Mouse (Mus musculus): ENCODE results near the gene Hexa. TPM values are rescaled to one million over a fixed set of nuclear protein-coding genes. Genes with fewer than 3 reads are reported as not detected.
A peak's percentile ranks its signal among the peaks of the same experiment; 100 is the strongest.

Gene Hexa
- polyA plus RNA-seq, 1 experiment from 2014 or later: 91.4 TPM

GRCm38 (mm10) chr9:59541617-59542016 lies 2.3 kb downstream of the Hexa start:
- H3K9me3 ChIP-seq (ENCODE audit: control insufficient read depth, low read length): no peaks in the 10 kb centered on the region
- no peaks in the 10 kb centered on the region for H3K27me3 ChIP-seq (ENCODE audit: control insufficient read depth, insufficient read depth, low read length)
- peaks cover 1% of the 10 kb centered on the region; the same call in 1 of the 2 replicates for H3K36me3 ChIP-seq (ENCODE audit: control insufficient read depth, insufficient read depth, low read length)
- no peak overlapping the region for H3K27ac ChIP-seq (replicated peaks in 1 of 2; ENCODE audit: control insufficient read depth in 1 of 2, insufficient read depth in 1 of 2, low read depth in 2 of 2, low read length in 2 of 2)
- H3K9ac ChIP-seq (ENCODE audit: low read length): no peak overlapping the region
- ATAC-seq (ENCODE audit: insufficient number of reproducible peaks, insufficient read depth, low FRiP score, low read depth): no peak
- H3K4me1 ChIP-seq (ENCODE audit: control insufficient read depth in 2 of 2, insufficient read depth in 2 of 2, low read length in 2 of 2): peaks cover 8 to 31% of the 10 kb centered on the region in 2 experiments
- no peak overlapping the region for H3K4me3 ChIP-seq (ENCODE audit: control insufficient read depth in 1 of 2, insufficient read depth in 1 of 2, low read depth in 1 of 2, low read length in 2 of 2)
- WGBS: 87% methylated on average over 6 of the region's 6 CpGs
- no peak overlapping the region; the same call in 1 of the 2 replicates for H3K4me2 ChIP-seq (ENCODE audit: low read length)

GRCm38 (mm10) chr9:59542766-59543324 lies 3.5 kb downstream of the Hexa start:
- Histone ChIP-seq H3K4me1 (ENCODE audit: control insufficient read depth in 2 of 2, insufficient read depth in 2 of 2, low read length in 2 of 2) (peaks cover 8 to 31% of the 10 kb centered on the region in 2 experiments), H3K9ac (ENCODE audit: low read length) (0 out of 2 replicates have a peak overlapping the region, but pooled peaks have one; percentile 12), H3K36me3 (ENCODE audit: control insufficient read depth, insufficient read depth, low read length) (peaks cover 4% of the 10 kb centered on the region; the same call in 1 of the 2 replicates), H3K27ac (replicated peaks in 1 of 2; ENCODE audit: control insufficient read depth in 1 of 2, insufficient read depth in 1 of 2, low read depth in 2 of 2, low read length in 2 of 2) (no peak overlapping the region), H3K4me3 (ENCODE audit: control insufficient read depth in 1 of 2, insufficient read depth in 1 of 2, low read depth in 1 of 2, low read length in 2 of 2) (no peak overlapping the region), H3K27me3 (ENCODE audit: control insufficient read depth, insufficient read depth, low read length) (no peaks in the 10 kb centered on the region), H3K4me2 (ENCODE audit: low read length) (no peak overlapping the region), H3K9me3 (ENCODE audit: control insufficient read depth, low read length) (no peaks in the 10 kb centered on the region)
- no peak for ATAC-seq (ENCODE audit: insufficient number of reproducible peaks, insufficient read depth, low FRiP score, low read depth)

GRCm38 (mm10) chr9:59544739-59545138 lies 5.4 kb downstream of the Hexa start:
- no peak overlapping the region for H3K27ac ChIP-seq (replicated peaks in 1 of 2; ENCODE audit: control insufficient read depth in 1 of 2, insufficient read depth in 1 of 2, low read depth in 2 of 2, low read length in 2 of 2)
- H3K9ac ChIP-seq (ENCODE audit: low read length): no peak overlapping the region
- ATAC-seq (ENCODE audit: insufficient number of reproducible peaks, insufficient read depth, low FRiP score, low read depth): no peak
- H3K4me1 ChIP-seq (ENCODE audit: control insufficient read depth in 2 of 2, insufficient read depth in 2 of 2, low read length in 2 of 2): peaks cover 8 to 26% of the 10 kb centered on the region in 2 experiments
- peaks cover 4% of the 10 kb centered on the region; the same call in 1 of the 2 replicates for H3K36me3 ChIP-seq (ENCODE audit: control insufficient read depth, insufficient read depth, low read length)
- H3K27me3 ChIP-seq (ENCODE audit: control insufficient read depth, insufficient read depth, low read length): no peaks in the 10 kb centered on the region
- no peak overlapping the region for H3K4me3 ChIP-seq (ENCODE audit: control insufficient read depth in 1 of 2, insufficient read depth in 1 of 2, low read depth in 1 of 2, low read length in 2 of 2)
- no peaks in the 10 kb centered on the region for H3K9me3 ChIP-seq (ENCODE audit: control insufficient read depth, low read length)
- WGBS: 44% methylated on average over 5 of the region's 5 CpGs
- H3K4me2 ChIP-seq (ENCODE audit: low read length): no peak overlapping the region

- H3K9ac ChIP-seq (ENCODE audit: low read length): no peak overlapping the region
- H3K9me3 ChIP-seq (ENCODE audit: control insufficient read depth, low read length): no peaks in the 10 kb centered on the region
- H3K27me3 ChIP-seq (ENCODE audit: control insufficient read depth, insufficient read depth, low read length): no peaks in the 10 kb centered on the region
- H3K4me1 ChIP-seq (ENCODE audit: control insufficient read depth in 2 of 2, insufficient read depth in 2 of 2, low read length in 2 of 2): peaks cover 5 to 24% of the 10 kb centered on the region in 2 experiments; a peak in 3 of 4 replicates
- peaks cover 4% of the 10 kb centered on the region; the same call in 1 of the 2 replicates for H3K36me3 ChIP-seq (ENCODE audit: control insufficient read depth, insufficient read depth, low read length)
- H3K27ac ChIP-seq (replicated peaks in 1 of 2; ENCODE audit: control insufficient read depth in 1 of 2, insufficient read depth in 1 of 2, low read depth in 2 of 2, low read length in 2 of 2): no peak overlapping the region
- H3K4me3 ChIP-seq (ENCODE audit: control insufficient read depth in 1 of 2, insufficient read depth in 1 of 2, low read depth in 1 of 2, low read length in 2 of 2): no peak overlapping the region
- H3K4me2 ChIP-seq (ENCODE audit: low read length): no peak overlapping the region
- ATAC-seq (ENCODE audit: insufficient number of reproducible peaks, insufficient read depth, low FRiP score, low read depth): no peak
- WGBS: 88% methylated on average over 1 of the region's 1 CpGs
These were observed 8.5 kb downstream of the Hexa start for GRCm38 (mm10) chr9:59547869-59548268.

- Histone ChIP-seq H3K9ac (ENCODE audit: low read length) (no peak overlapping the region), H3K36me3 (ENCODE audit: control insufficient read depth, insufficient read depth, low read length) (peaks cover 8% of the 10 kb centered on the region), H3K9me3 (ENCODE audit: control insufficient read depth, low read length) (no peaks in the 10 kb centered on the region), H3K4me3 (ENCODE audit: control insufficient read depth in 1 of 2, insufficient read depth in 1 of 2, low read depth in 1 of 2, low read length in 2 of 2) (no peak overlapping the region), H3K4me1 (ENCODE audit: control insufficient read depth in 2 of 2, insufficient read depth in 2 of 2, low read length in 2 of 2) (peaks cover 9 to 24% of the 10 kb centered on the region in 2 experiments; a peak in 3 of 4 replicates), H3K27ac (replicated peaks in 1 of 2; ENCODE audit: control insufficient read depth in 1 of 2, insufficient read depth in 1 of 2, low read depth in 2 of 2, low read length in 2 of 2) (no peak overlapping the region), H3K27me3 (ENCODE audit: control insufficient read depth, insufficient read depth, low read length) (no peaks in the 10 kb centered on the region), H3K4me2 (ENCODE audit: low read length) (no peak overlapping the region)
- ATAC-seq (ENCODE audit: insufficient number of reproducible peaks, insufficient read depth, low FRiP score, low read depth): no peak
- WGBS: 51% methylated on average over 2 of the region's 2 CpGs
These were observed 9.7 kb downstream of the Hexa start for GRCm38 (mm10) chr9:59548961-59549487.

GRCm38 (mm10) chr9:59550077-59550476 lies 10.7 kb downstream of the Hexa start:
- H3K27ac ChIP-seq (replicated peaks in 1 of 2; ENCODE audit: control insufficient read depth in 1 of 2, insufficient read depth in 1 of 2, low read depth in 2 of 2, low read length in 2 of 2): no peak overlapping the region
- 76% methylated on average over 4 of the region's 4 CpGs for WGBS
- H3K4me3 ChIP-seq (ENCODE audit: control insufficient read depth in 1 of 2, insufficient read depth in 1 of 2, low read depth in 1 of 2, low read length in 2 of 2): no peak overlapping the region
- ATAC-seq (ENCODE audit: insufficient number of reproducible peaks, insufficient read depth, low FRiP score, low read depth): no peak
- H3K4me2 ChIP-seq (ENCODE audit: low read length): no peak overlapping the region
- no peak overlapping the region for H3K9ac ChIP-seq (ENCODE audit: low read length)
- H3K4me1 ChIP-seq (ENCODE audit: control insufficient read depth in 2 of 2, insufficient read depth in 2 of 2, low read length in 2 of 2): peaks cover 9 to 17% of the 10 kb centered on the region in 2 experiments; a peak in 3 of 4 replicates
- H3K36me3 ChIP-seq (ENCODE audit: control insufficient read depth, insufficient read depth, low read length): peaks cover 15% of the 10 kb centered on the region
- no peaks in the 10 kb centered on the region for H3K9me3 ChIP-seq (ENCODE audit: control insufficient read depth, low read length)
- H3K27me3 ChIP-seq (ENCODE audit: control insufficient read depth, insufficient read depth, low read length): no peaks in the 10 kb centered on the region

- ATAC-seq (ENCODE audit: insufficient number of reproducible peaks, insufficient read depth, low FRiP score, low read depth): no peak
These were observed 11.7 kb downstream of the Hexa start for GRCm38 (mm10) chr9:59551017-59551416.

More at GRCm38 (mm10) chr9:59551017-59551416, 11.7 kb downstream of the Hexa start:
- no peaks in the 10 kb centered on the region for H3K27me3 ChIP-seq (ENCODE audit: control insufficient read depth, insufficient read depth, low read length)
- 62% methylated on average over 5 of the region's 5 CpGs for WGBS
- 0 out of 2 replicates have a peak overlapping the region, but pooled peaks have one; percentile 3 for H3K9ac ChIP-seq (ENCODE audit: low read length)
- no peak overlapping the region for H3K4me2 ChIP-seq (ENCODE audit: low read length)
- H3K27ac ChIP-seq (replicated peaks in 1 of 2; ENCODE audit: control insufficient read depth in 1 of 2, insufficient read depth in 1 of 2, low read depth in 2 of 2, low read length in 2 of 2): 0 out of 4 replicates have a peak overlapping the region, but pooled peaks of 1 of the 2 experiments have one; percentile 37
- H3K9me3 ChIP-seq (ENCODE audit: control insufficient read depth, low read length): no peaks in the 10 kb centered on the region
- H3K4me1 ChIP-seq (ENCODE audit: control insufficient read depth in 2 of 2, insufficient read depth in 2 of 2, low read length in 2 of 2): peaks cover 9 to 17% of the 10 kb centered on the region in 2 experiments; a peak in 3 of 4 replicates
- H3K4me3 ChIP-seq (ENCODE audit: control insufficient read depth in 1 of 2, insufficient read depth in 1 of 2, low read depth in 1 of 2, low read length in 2 of 2): no peak overlapping the region
- peaks cover 22% of the 10 kb centered on the region for H3K36me3 ChIP-seq (ENCODE audit: control insufficient read depth, insufficient read depth, low read length)

Measured in heart, embryonic 14.5 days (tissue).